Mouse (Mus musculus) thymus, adult 2 months (tissue): Measurements from ENCODE around the gene Zfand6.

Source experiments
- CTCF ChIP-seq: fragments of 200-500 bp; IDR thresholded peaks from 2 replicates; pipeline ENCODE4 v1.5.1; 2012; ENCODE audit warnings: mild to moderate bottlenecking, control low read depth, low read length, moderate library complexity, borderline replicate concordance; ENCODE audit not compliant: control insufficient read depth, poor library complexity, insufficient read depth; ENCODE audit errors: extremely low read depth
- POLR2A ChIP-seq: fragments of 200-500 bp; IDR thresholded peaks from 2 replicates; pipeline ENCODE4 v1.6.1; 2012; ENCODE audit warnings: mild to moderate bottlenecking, low read length, control low read depth, moderate library complexity; ENCODE audit not compliant: control insufficient read depth, poor library complexity, insufficient read depth; ENCODE audit errors: extremely low read depth

DNA sequence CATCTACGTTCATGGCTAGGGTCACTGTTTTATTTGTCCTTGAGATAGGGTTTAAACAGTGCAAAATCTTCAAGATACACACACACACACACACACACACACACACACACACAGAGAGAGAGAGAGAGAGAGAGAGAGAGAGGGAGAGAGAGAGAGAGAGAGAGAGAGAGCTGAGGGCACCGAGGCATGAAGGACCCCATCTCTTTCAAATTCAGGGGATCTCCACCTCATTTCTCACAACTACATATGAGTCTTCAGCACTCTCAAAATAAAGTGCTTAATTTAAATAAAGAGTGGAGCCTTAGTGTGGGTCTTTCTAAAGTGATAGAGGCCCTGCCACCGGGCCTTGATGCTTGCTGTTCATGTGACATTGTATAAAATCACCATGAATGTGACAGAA, 93.8 kb downstream of the Zfand6 start:
- TF ChIP-seq CTCF (no peak), POLR2A (no peak)
